Mouse (Mus musculus): ENCODE results near the gene AC124108.1. TPM values are rescaled to one million over a fixed set of nuclear protein-coding genes. Genes with fewer than 3 reads are reported as not detected.

Gene AC124108.1
- polyA plus RNA-seq, 1 experiment from 2014 or later: 1.6 TPM

GRCm38 (mm10) chr1:132168115-132168767 lies 23.0 kb upstream of the AC124108.1 start:
- 7% methylated on average over 12 of the region's 12 CpGs for WGBS
- peak; percentile 58 for ATAC-seq (ENCODE audit: low FRiP score)
- Histone ChIP-seq H3K4me3 (replicated peaks) (no peak overlapping the region), H3K27me3 (replicated peaks) (0 out of 2 replicates have a peak, but pooled peaks cover 3% of the 10 kb centered on the region), H3K27ac (replicated peaks) (peak overlapping the region; percentile 61), H3K4me1 (peaks cover 36% of the 10 kb centered on the region), H3K4me2 (peak overlapping the region; percentile 43), H3K9ac (replicated peaks) (0 out of 2 replicates have a peak overlapping the region, but pooled peaks have one; percentile 20), H3K36me3 (no peaks in the 10 kb centered on the region), H3K9me3 (replicated peaks) (no peaks in the 10 kb centered on the region)

- no peak overlapping the region for H3K9ac ChIP-seq (replicated peaks)
- H3K4me3 ChIP-seq (replicated peaks): no peak overlapping the region
- no peaks in the 10 kb centered on the region for H3K36me3 ChIP-seq
- H3K4me2 ChIP-seq: no peak overlapping the region
- H3K9me3 ChIP-seq (replicated peaks): no peaks in the 10 kb centered on the region
- no peak for ATAC-seq (ENCODE audit: low FRiP score)
- H3K4me1 ChIP-seq: peaks cover 24% of the 10 kb centered on the region
- 43% methylated on average over 6 of the region's 6 CpGs for WGBS
- H3K27me3 ChIP-seq (replicated peaks): no peaks in the 10 kb centered on the region
- H3K27ac ChIP-seq (replicated peaks): no peak overlapping the region
Measured at GRCm38 (mm10) chr1:132170698-132171097, 20.6 kb upstream of the AC124108.1 start.

- Histone ChIP-seq H3K4me1 (peaks cover 24% of the 10 kb centered on the region), H3K4me3 (replicated peaks) (no peak overlapping the region), H3K36me3 (no peaks in the 10 kb centered on the region), H3K4me2 (no peak overlapping the region), H3K9ac (replicated peaks) (no peak overlapping the region), H3K27me3 (replicated peaks) (no peaks in the 10 kb centered on the region), H3K9me3 (replicated peaks) (no peaks in the 10 kb centered on the region), H3K27ac (replicated peaks) (no peak overlapping the region)
- 22% methylated on average over 1 of the region's 2 CpGs for WGBS
- no peak for ATAC-seq (ENCODE audit: low FRiP score)
Measured at GRCm38 (mm10) chr1:132171619-132172018, 19.6 kb upstream of the AC124108.1 start.

- Histone ChIP-seq H3K36me3 (no peaks in the 10 kb centered on the region), H3K27me3 (replicated peaks) (peaks cover 3% of the 10 kb centered on the region; the same call in 1 of the 2 replicates), H3K4me3 (replicated peaks) (no peak overlapping the region), H3K9me3 (replicated peaks) (no peaks in the 10 kb centered on the region), H3K4me1 (peaks cover 24% of the 10 kb centered on the region), H3K9ac (replicated peaks) (no peak overlapping the region), H3K4me2 (no peak overlapping the region), H3K27ac (replicated peaks) (no peak overlapping the region)
- 77% methylated on average over 4 of the region's 4 CpGs for whole genome bisulfite sequencing
- ATAC-seq (ENCODE audit: low FRiP score): no peak
Measured at GRCm38 (mm10) chr1:132186303-132186702, 5.0 kb upstream of the AC124108.1 start.

GRCm38 (mm10) chr1:132188442-132189066 lies 2.7 kb upstream of the AC124108.1 start:
- no peak overlapping the region for H3K4me3 ChIP-seq (replicated peaks)
- no peak overlapping the region for H3K4me2 ChIP-seq
- H3K9me3 ChIP-seq (replicated peaks): no peaks in the 10 kb centered on the region
- no peaks in the 10 kb centered on the region for H3K36me3 ChIP-seq
- peaks cover 45% of the 10 kb centered on the region for H3K4me1 ChIP-seq
- 60% methylated on average over 9 of the region's 9 CpGs for whole genome bisulfite sequencing
- H3K27me3 ChIP-seq (replicated peaks): peaks cover 3% of the 10 kb centered on the region; the same call in 1 of the 2 replicates
- H3K27ac ChIP-seq (replicated peaks): peak overlapping the region; percentile 99; the same call in 1 of the 2 replicates
- H3K9ac ChIP-seq (replicated peaks): no peak overlapping the region
- ATAC-seq (ENCODE audit: low FRiP score): no peak

GRCm38 (mm10) chr1:132189231-132189630 lies 2.0 kb upstream of the AC124108.1 start:
- 31% methylated on average over 4 of the region's 4 CpGs for WGBS
- Histone ChIP-seq H3K9me3 (replicated peaks) (no peaks in the 10 kb centered on the region), H3K4me1 (peaks cover 52% of the 10 kb centered on the region), H3K4me3 (replicated peaks) (peak overlapping the region; percentile 79; the same call in 1 of the 2 replicates), H3K4me2 (peak overlapping the region; percentile 68), H3K27me3 (replicated peaks) (peaks cover 3% of the 10 kb centered on the region; the same call in 1 of the 2 replicates), H3K9ac (replicated peaks) (peak overlapping the region; percentile 95; the same call in 1 of the 2 replicates), H3K27ac (replicated peaks) (peak overlapping the region; percentile 99), H3K36me3 (no peaks in the 10 kb centered on the region)
- ATAC-seq (ENCODE audit: low FRiP score): no peak

GRCm38 (mm10) chr1:132190040-132190513 lies 1.2 kb upstream of the AC124108.1 start:
- ATAC-seq (ENCODE audit: low FRiP score): peak; percentile 69
- Histone ChIP-seq H3K4me3 (replicated peaks) (peak overlapping the region; percentile 79), H3K9me3 (replicated peaks) (no peaks in the 10 kb centered on the region), H3K36me3 (no peaks in the 10 kb centered on the region), H3K27ac (replicated peaks) (peak overlapping the region; percentile 99), H3K4me1 (peaks cover 60% of the 10 kb centered on the region), H3K27me3 (replicated peaks) (peaks cover 3% of the 10 kb centered on the region; the same call in 1 of the 2 replicates), H3K9ac (replicated peaks) (peak overlapping the region; percentile 95), H3K4me2 (peak overlapping the region; percentile 68)
- under 1% methylated on average over 47 of the region's 50 CpGs for WGBS

- peak overlapping the region; percentile 79 for H3K4me3 ChIP-seq (replicated peaks)
- peaks cover 3% of the 10 kb centered on the region; the same call in 1 of the 2 replicates for H3K27me3 ChIP-seq (replicated peaks)
- peak; percentile 30 for ATAC-seq (ENCODE audit: low FRiP score)
- H3K36me3 ChIP-seq: no peaks in the 10 kb centered on the region
- no peaks in the 10 kb centered on the region for H3K9me3 ChIP-seq (replicated peaks)
- peak overlapping the region; percentile 95 for H3K9ac ChIP-seq (replicated peaks)
- peak overlapping the region; percentile 99 for H3K27ac ChIP-seq (replicated peaks)
- peak overlapping the region; percentile 68 for H3K4me2 ChIP-seq
- under 1% methylated on average over 61 of the region's 62 CpGs for WGBS
- H3K4me1 ChIP-seq: peaks cover 66% of the 10 kb centered on the region
Measured at GRCm38 (mm10) chr1:132190621-132191092, 600 bp upstream of the AC124108.1 start.

GRCm38 (mm10) chr1:132191786-132192680 lies 776 bp downstream of the AC124108.1 start:
- Histone ChIP-seq H3K36me3 (no peaks in the 10 kb centered on the region), H3K4me2 (peak overlapping the region; percentile 68), H3K27ac (replicated peaks) (peak overlapping the region; percentile 99), H3K4me3 (replicated peaks) (peak overlapping the region; percentile 79), H3K27me3 (replicated peaks) (peaks cover 3% of the 10 kb centered on the region; the same call in 1 of the 2 replicates), H3K9me3 (replicated peaks) (no peaks in the 10 kb centered on the region), H3K4me1 (peaks cover 80% of the 10 kb centered on the region), H3K9ac (replicated peaks) (peak overlapping the region; percentile 95)
- ATAC-seq (ENCODE audit: low FRiP score): peak; percentile 39
- WGBS: 3% methylated on average over 16 of the region's 16 CpGs

- Histone ChIP-seq H3K9ac (replicated peaks) (peak overlapping the region; percentile 95), H3K4me3 (replicated peaks) (peak overlapping the region; percentile 79), H3K4me1 (peaks cover 94% of the 10 kb centered on the region), H3K9me3 (replicated peaks) (no peaks in the 10 kb centered on the region), H3K27ac (replicated peaks) (peak overlapping the region; percentile 99; the same call in 1 of the 2 replicates), H3K4me2 (peak overlapping the region; percentile 68), H3K36me3 (no peaks in the 10 kb centered on the region), H3K27me3 (replicated peaks) (no peaks in the 10 kb centered on the region; the same call in 1 of the 2 replicates)
- ATAC-seq (ENCODE audit: low FRiP score): no peak
- 68% methylated on average over 3 of the region's 3 CpGs for WGBS
Measured at GRCm38 (mm10) chr1:132193806-132194205, 2.5 kb downstream of the AC124108.1 start.

- WGBS: 41% methylated on average over 3 of the region's 3 CpGs
- Histone ChIP-seq H3K4me2 (peak overlapping the region; percentile 68), H3K36me3 (no peaks in the 10 kb centered on the region), H3K4me3 (replicated peaks) (no peak overlapping the region), H3K9ac (replicated peaks) (peak overlapping the region; percentile 32; the same call in 1 of the 2 replicates), H3K9me3 (replicated peaks) (no peaks in the 10 kb centered on the region), H3K4me1 (peaks cover 94% of the 10 kb centered on the region), H3K27me3 (replicated peaks) (no peaks in the 10 kb centered on the region), H3K27ac (replicated peaks) (no peak overlapping the region)
- ATAC-seq (ENCODE audit: low FRiP score): no peak
Measured at GRCm38 (mm10) chr1:132194624-132195023, 3.4 kb downstream of the AC124108.1 start.

All from neural tube, embryonic 15.5 days (tissue).